Mouse (Mus musculus) left cerebral cortex, adult 9 months (tissue): ENCODE data around the gene Cap1.
A peak's percentile ranks its signal among the peaks of the same experiment; 100 is the strongest.

Source experiments
- DNase-seq, 2 experiments: peaks; one replicate each; pipeline ENCODE4 v3.0.0; 2022; ENCODE audit warnings: low spot score in 2 of 2

Gene Cap1

DNA sequence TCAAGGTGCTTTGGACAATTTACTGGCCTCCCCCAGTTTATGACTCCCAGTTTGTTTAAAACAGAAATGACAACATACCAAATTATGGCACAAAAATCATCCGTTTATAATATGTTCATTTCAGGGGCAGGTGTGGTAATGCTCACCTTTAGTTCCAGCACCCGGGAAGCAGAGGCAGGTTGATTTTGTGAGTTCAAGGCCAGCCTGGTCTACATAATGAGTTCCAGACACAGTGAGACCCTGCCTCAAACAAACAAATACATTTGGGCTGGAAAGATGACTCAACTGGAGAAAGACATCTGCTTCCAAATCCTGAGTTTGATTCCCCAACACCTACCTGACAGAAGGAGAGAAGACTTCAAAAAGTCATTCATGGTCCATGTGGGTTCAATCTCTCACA lies 1.5 kb upstream of the Cap1 start:
- DNase-seq: no peak

DNA sequence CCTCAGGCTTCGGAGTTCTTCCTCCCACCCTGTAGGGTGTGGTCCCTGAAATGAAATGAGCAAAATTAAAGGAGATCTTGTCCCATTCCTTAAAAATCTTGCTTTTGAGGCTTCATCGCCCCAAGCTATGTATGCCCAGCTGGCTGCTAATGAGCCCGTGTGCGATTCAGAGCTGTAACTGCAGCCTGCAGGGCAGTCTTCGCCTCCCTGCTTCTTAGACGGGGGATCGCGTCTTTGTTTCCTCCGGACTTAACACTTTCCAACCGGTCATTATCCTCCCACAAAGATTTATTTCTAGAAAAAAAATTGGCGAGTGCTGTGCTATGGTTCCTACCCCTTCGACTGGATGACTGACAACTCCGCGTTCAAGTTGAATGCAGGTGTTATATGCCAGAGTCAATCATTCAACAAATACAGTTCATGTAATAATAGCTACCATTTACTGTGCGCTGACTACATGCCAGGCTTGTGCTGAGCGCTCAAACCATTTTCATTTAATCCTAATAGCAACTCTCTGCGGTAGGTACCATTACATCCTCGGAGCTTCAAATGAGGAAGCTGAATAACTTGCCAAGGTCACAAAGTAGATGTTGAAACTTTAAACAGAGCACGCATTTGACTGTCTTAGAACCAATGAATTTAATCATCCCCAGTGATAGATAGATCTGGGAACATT lies 861 bp upstream of the Cap1 start:
- DNase-seq: no peak

DNA sequence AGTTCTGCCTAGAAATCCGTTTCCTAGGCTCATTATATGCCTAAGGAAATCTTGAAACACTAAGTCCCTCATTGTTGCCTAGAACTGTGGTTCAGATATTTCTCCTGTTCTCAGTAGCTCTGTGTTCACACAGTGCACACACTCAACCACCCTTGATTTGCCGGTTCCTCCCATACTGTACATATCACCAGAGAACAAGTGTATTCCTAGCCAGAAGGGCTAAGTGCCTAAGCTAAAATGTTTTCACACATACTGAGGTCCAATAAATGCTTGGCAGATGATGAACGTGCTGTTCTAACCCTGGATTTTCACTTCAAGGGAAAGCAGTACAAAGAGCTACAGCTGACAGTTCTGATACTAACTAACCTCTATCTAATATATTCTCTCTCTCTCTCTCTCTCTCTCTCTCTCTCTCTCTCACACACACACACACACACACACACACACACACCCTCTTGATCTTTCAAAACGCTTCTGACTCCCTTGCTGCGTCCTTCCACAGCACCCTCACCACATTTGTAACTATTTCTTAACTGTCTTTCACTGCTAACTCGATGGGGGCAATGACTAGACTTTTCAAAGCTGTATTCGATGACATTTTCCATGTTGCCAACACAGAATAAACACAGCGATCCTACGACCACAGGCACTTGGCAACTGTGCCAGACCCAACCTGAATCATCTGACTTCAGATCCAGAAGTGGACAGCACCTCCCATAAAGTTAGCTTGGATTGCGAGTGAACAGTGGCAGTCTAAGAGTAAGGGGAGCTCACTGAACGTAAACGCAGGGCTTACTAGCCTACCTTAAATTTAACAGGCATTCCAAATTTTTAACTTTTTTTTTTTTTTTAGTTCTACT lies 1.1 kb downstream of the Cap1 start:
- DNase-seq: no peak

DNA sequence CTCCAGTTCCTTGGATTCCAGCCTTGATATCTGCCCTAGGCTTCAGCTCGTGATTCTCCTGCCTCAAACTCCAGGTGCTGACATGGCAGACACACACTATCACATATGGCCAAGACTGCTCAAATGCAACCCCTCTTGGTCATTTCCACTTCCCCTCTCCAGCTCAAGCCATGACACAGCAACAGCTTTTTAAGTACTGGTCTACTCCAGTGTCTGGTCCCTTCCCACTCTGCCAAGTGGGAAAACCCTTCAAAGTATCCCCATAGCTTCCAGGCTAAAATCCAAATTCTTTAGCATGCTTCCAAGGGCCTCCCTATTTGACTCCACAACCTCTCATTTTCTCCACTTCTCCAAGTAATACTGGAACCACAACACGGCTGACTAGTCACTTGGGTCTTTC lies 1.8 kb downstream of the Cap1 start:
- DNase-seq: no peak

DNA sequence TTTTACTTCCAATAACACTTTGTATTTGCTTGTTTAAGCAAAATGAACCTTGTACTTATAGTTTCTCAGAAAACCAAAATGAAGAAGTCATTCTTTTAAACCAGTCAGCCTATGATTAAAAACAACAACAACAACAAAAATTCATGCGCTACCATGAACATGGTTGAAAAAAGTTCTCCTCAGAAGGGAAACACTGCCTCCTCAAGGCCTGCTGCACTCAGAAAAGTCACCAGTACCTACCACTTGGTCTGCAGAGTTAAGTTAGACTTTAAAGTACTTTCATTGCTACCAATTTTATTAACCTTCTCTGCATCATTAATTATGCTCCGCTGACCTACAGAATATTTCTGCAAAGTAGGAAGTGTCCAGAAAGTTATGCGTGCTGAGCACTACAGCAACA lies 2.6 kb downstream of the Cap1 start:
- DNase-seq: no peak

DNA sequence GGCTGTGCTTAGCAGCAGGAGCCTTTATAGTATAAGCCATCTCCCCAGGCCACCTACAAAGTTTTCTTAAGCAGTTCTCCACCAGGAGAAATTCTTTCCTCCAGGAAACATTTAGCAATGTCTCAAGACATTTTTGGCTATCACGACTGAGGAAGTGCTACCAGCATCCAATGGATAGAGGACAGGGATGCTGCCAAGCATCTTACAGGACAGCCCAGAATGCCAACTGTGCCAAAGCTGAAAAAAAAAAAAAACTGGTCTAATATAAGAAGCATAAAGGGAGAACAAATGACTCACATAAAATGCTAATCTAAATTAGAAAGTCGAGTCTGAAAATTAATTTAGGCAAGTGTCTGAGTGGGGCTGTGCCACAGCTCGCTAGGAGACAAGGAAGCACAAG lies 3.3 kb downstream of the Cap1 start:
- DNase-seq: no peak

DNA sequence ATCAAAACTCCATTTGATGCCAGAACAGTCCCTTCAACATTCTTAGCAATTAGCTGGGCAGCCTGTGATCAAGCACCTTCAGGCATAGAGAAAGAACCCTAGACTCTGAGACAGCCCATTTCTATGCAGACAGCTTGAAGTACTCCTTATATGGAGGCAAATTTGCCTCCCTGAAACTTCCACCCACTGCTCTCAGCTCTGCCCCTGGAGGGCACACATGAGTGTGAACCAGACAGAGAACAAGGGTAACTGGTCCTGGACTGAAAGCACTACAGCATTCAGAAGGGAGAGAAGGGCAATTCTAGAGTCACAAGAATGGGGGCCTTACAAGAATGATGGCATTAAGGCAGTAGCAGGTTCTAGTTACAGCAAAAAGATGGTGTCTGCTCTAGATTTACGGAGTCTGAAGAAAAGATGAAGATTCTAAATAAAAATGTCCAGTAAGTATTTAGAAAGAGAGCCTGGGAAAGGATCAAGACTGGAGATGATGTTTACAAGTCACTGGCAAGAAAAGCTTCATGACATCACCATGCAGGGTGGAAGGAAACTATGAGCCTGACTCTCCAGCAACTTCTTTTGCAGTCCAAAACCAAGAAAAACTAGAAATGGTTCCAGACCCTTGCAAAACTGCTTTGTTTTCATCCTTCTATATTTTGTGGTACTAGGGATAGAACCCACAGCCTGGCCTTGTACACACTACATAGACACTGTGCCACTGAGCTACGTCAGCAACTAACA lies 7.4 kb downstream of the Cap1 start:
- DNase-seq: no peak

DNA sequence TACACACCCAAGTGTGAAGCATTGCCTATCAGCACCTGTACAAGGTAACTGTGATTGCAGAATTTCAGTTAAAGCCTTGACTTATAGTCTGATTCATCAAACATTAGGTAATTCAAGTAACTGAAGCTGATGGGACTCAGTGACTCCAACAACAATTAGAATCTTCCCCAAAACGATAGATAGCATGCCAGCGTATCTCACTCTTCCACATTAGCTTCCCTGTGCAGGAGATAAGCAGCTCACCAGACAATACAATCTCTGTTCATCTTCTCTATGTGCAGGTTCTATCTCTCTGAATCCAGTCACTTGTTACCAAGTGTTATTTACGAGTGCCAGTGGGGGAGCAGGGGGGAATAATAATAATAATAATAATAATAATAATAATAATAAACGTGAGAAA lies 12.3 kb downstream of the Cap1 start:
- DNase-seq: no peak

DNA sequence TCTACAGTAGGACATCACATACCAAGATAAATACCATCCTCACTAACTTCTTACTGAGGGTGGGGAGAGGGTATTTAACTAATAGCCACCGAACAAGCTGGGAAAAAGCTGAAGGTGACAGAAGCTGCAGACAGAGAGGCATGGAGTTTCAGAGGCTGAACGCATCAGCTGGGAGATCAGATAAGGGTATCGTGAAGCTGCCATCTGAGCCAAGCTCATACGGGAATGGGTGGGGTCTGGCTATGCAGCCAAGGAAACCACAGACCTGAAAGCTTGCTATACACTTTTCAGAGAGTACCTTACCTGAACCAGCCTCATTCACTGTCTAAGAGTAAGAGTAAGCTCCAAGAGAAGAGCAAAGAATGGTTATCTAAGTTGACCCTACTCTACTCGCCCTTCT lies 12.9 kb downstream of the Cap1 start:
- DNase-seq: no peak

DNA sequence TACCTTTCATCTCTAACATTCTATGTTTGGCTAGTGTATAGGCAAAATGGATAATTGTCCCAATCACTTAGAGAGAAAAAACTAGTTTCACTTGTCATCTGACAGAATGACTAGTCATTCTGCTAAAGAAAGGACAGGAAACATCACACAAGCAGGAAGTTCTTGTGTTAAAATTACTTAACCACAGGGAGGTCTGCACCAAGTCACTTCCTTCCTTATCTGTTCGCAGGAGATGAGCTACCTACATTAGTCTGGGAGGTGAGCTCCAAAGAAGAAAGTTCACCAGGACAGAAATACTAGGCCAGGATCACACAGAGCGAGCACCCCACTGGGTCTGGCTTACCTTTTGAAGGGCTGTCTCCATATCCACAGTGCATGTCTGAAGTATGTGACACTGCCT lies 13.9 kb downstream of the Cap1 start:
- no peak for DNase-seq

DNA sequence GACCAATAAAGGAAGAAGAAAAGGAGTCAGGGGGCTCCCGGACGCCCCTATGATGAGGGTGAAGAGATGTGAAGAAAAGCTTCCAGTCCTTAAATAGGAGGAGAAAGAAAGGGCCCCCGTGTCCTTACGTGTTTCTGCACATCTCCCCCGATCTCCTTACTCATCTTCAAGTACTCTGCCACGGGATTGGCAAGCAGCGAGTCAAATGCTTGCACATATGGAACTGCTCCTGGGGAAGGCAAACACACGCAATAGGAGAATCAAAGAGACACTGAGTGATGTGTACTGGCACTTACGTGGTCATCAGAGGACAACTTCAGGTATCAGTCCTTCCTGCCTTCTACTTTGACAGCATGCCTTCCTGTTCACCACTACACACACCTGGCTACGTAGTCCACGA lies 14.6 kb downstream of the Cap1 start:
- no peak for DNase-seq

DNA sequence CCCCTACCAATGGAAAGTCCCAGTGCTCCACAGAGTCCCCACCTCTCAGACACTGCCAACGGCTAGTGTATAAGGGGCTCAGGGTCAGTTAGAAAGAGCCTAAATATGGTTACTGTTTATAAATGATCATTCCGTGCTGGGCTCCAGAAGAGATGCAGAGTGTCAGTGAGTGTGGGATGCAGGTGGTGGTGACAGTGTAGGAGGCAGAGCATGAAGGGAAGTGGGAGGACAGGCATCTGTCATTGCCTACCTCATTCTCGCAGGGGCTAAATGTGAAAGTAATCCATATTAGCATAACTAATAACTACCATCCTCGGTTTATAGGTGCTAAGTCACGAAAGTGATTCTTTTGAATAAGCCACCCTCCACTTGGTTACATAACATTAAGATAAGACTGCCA lies 15.1 kb downstream of the Cap1 start:
- no peak for DNase-seq

DNA sequence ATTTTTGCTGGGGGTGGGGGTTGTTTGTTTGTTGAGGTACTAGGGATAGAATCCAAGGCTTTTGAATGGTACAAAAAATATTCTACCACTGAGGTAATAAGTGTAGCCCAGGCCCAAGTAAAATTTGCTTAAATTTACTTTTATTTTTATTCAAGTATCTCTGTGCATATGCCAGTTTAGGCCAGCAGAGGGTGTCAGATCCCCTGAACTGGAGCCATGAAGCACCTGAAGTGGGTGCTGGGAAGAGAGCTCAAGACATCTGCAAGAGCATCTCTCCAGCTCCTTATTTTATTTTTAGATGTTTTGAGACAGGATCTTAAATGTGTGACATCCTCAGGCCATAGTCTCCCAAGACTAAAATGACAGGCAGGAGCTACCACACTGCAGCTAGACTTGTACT lies 15.8 kb downstream of the Cap1 start:
- peak in 1 of 2 experiments; percentile 64 for DNase-seq

DNA sequence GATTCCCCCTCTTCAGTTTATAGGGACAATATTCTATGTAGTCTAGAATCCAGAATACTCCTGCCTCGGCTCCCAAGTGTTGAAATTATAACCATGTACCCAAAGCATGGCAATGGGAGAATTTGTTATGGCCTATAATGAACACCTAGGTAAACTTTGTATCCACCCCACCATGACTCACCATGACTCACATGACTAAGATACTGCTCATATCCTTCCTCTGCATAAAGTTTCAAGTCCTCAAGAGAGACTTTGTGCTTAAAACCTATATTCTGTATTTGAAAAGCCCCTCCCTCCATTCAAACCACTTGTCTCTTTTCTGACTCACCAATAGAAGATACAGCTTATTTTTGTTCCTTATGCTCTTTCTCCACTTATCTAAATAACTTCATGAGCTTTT lies 17.8 kb downstream of the Cap1 start:
- DNase-seq: no peak

DNA sequence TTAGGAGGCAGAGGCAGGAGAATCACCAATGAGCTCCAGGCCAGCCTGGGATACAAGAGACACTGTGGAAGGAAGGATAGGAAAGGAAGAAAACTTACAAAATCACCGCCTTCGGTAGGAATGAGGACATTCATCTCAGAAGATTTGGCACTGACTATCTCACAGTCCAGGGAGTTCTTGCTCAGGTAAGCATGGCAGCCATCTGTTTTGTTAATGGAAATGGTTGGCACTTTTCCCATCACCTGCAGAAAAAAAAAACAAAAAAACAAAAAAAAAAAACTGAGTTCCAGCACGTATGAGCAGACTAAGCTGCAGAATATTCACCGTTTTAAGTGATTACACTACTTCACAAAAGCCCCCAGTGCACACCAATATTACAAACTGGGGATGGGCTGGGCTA lies 24.0 kb downstream of the Cap1 start:
- DNase-seq: no peak

DNA sequence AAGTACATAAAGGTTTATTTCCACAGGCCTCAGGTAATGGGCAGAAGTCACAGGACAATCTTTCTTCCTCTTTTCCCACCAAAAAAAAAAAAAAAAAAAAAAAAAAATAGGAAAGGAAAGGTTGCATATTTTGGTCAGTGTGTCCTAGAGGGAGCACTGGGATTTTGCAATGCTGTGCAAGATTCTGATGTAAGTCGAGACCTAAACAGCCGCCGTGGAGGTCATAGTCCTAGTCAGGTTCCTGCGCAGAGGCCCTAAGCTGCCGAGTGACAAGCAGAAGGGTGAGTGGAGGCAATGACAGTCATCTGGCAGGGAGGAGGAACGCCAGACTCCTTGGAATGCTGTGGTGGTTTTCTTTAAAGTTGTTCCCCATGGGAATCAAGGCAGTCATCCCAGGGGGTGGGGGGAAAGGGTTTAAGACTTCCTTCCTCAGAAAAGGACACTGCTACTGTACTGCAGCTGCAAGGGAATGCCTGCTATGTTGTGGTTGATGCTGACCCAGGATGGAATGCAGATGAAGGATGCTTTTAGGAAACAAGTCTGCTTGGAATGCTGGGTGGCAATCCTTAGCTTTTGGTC lies 26.7 kb downstream of the Cap1 start:
- DNase-seq: no peak

DNA sequence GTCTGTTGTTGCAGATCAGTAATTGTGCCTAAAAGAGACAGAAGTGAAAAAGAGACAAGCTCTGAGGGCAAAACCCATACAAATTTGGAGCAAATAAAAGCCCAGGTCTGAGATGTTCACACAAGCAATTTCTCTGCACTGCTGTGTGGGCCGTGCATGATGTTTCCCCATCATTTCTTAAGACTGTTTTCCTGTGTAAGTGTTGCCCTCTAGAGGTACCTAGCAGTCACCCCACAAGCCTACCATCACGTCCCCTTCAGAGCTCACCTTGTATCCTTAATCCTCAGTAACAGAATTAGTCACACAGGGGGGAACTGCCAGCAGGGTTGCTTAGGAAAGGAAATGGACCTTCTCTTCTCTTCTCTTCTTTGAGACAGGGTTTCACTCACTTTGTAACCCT lies 27.9 kb downstream of the Cap1 start:
- no peak for DNase-seq

DNA sequence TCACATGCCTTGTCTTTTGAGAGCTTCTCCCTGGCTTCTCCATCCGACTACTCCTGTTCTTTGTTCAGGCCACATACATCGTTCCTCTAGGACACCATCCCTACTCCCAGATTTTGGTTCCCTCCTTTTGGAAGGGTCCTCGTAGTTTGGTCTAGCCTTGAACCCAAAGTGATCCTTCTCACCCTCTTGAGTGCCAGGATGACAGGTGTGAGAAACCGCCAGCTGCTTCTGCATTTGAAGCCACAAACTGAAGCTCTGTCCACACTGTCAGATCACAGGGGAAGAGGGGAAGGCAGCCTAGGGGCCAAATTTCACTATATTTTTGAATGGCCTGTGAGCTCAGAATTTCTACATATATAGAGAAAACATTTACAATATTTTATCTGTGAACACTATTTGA lies 31.1 kb downstream of the Cap1 start:
- DNase-seq: no peak

DNA sequence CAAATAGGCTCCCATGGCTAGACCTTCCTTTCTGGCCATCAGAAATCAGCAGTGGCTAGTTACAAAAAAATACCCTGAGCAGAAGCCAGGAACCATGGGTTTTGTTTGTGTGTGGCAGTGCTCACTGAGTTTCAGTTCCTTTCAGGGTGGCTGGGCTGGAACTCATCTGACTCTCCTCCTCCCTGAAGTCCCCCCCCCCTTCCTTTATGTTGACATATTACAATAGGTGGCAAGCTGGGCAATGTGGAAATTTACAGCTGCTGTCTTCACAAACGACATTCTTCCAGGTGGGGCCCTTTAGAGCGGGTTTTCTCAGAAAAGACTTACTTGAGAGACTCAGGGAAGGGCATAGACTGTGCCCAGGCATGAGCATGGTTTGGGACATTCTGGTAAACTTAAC lies 32.2 kb downstream of the Cap1 start:
- no peak for DNase-seq

DNA sequence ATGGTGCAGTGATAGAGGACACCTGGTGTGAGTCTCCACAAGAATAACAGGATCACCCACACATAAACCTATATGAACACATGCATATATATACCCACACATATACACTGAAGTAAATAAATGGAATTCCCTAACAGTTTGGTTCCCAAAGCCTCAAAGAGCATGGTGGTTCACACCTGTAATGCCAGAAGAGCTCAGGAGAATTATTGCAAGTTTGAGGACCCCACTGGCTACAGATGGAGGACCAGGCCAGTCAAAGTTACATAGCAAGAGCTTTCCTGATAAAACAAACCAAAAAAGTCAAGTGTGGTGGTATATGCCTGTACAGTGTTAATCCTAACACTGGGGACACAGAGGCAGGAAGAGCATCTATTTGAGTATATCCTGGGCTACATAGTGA lies 34.3 kb downstream of the Cap1 start:
- DNase-seq: no peak

DNA sequence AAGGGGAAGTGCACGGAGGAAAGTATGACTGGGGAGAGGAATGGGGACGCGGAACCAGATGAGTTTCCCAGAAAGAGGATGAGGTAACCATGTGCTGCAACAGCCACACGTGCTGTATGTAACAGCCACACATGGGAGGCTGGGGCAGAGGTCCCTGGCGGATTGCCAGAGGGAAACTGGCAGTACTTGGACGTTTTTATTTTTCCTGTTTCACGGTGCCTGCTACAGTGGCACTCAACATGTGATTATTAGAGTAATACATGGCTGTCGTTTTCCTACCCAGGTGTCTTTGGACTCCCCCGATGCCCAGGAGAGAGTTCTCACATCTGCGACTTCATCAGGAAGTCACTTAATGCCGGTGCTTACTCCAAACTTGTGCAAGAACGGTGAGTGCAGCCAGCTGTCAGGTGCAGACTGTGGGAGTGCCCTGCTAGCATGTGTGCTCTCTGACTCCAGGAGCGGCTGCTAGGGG lies 37.7 kb downstream of the Cap1 start:
- peak in 1 of 2 experiments; percentile 26 for DNase-seq

DNA sequence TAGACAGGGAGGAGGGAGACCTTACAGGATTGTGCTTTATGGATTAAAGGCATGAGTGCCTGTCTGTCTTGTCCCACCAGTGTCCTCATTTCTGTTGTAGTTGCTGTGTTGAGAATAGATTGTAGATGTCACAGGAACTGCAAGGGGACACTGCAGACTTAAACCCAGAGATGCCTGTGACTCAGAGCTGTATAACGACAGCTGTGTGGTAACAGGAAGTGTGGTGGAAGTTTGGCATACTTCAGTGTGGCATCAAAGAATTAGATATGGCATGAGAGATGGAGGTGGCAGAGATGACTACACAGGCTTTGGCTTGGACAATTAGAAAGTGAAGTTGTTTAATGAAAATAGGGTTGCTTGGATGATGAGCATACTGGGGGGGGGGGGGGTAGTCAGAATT lies 47.4 kb downstream of the Cap1 start:
- DNase-seq: no peak
